Mouse (Mus musculus) heart, embryonic 10.5 days (tissue): ENCODE results near the gene Gm37419. TPM values are rescaled to one million over a fixed set of nuclear protein-coding genes. Genes with fewer than 3 reads are reported as not detected.

Experiments used
- DNase-seq: peaks from one replicate; pipeline ENCODE4 v3.0.0-alpha.2; 2017; ENCODE audit warnings: low spot score
- H3K27ac ChIP-seq: fragments of 300-500 bp; sonication (generic); 2 replicates; pipeline ENCODE4 v1.5.1; 2016; ENCODE audit warnings: mild to moderate bottlenecking
- H3K27me3 ChIP-seq: fragments of 300-500 bp; sonication (generic); 2 replicates; pipeline ENCODE4 v1.6.1; 2016; ENCODE audit warnings: mild to moderate bottlenecking; ENCODE audit not compliant: poor library complexity, insufficient read depth, severe bottlenecking
- H3K36me3 ChIP-seq: fragments of 300-500 bp; sonication (generic); 2 replicates; pipeline ENCODE4 v1.6.1; 2016; ENCODE audit warnings: mild to moderate bottlenecking, moderate library complexity
- H3K4me1 ChIP-seq: fragments of 300-500 bp; sonication (generic); 2 replicates; pipeline ENCODE4 v1.6.1; 2016; ENCODE audit warnings: mild to moderate bottlenecking
- H3K4me3 ChIP-seq: fragments of 300-500 bp; sonication (generic); 2 replicates; pipeline ENCODE4 v1.5.1; 2016; ENCODE audit warnings: mild to moderate bottlenecking, moderate library complexity
- H3K9me3 ChIP-seq: fragments of 300-500 bp; sonication (generic); 2 replicates; pipeline ENCODE4 v1.6.1; 2016; ENCODE audit warnings: mild to moderate bottlenecking, moderate library complexity
- WGBS: fragments of 180-500 bp; shearing (Covaris S2); methylation state at CpG from one replicate; pipeline ENCODE4 v1.1.7; 2016; 5-methylcytosine and 5-hydroxymethylcytosine counted together
- polyA plus RNA-seq: library from polyadenylated mRNA; unstranded; fragments of >200 nt; fragmentation: Nextera tagmentation; extraction: Ambion mirVana; gene quantifications from 2 replicates; pipeline ENCODE4 v1.2.1, GENCODE M21; 2016

Gm37419 gene
- polyA plus RNA-seq, 1 experiment from 2014 or later = not detected

GRCm38 (mm10) chr16:23991846-23992580, 3.7 kb downstream of the Gm37419 start:
- Histone ChIP-seq H3K4me3 (no peak overlapping the region), H3K27me3 (no peaks in the 10 kb centered on the region), H3K36me3 (no peaks in the 10 kb centered on the region), H3K27ac (no peak overlapping the region), H3K4me1 (peaks cover 24% of the 10 kb centered on the region), H3K9me3 (no peaks in the 10 kb centered on the region)
- peak; percentile 66 for DNase-seq
- whole genome bisulfite sequencing = 83% methylated on average over 14 of the region's 14 CpGs

- DNase-seq = peak; percentile 51
- peaks cover 24% of the 10 kb centered on the region for H3K4me1 ChIP-seq
- no peak overlapping the region for H3K4me3 ChIP-seq
- no peaks in the 10 kb centered on the region for H3K36me3 ChIP-seq
- H3K27ac ChIP-seq = peak overlapping the region; percentile 47; the same call in 1 of the 2 replicates
- WGBS = 46% methylated on average over 17 of the region's 17 CpGs
- no peaks in the 10 kb centered on the region for H3K9me3 ChIP-seq
- H3K27me3 ChIP-seq = no peaks in the 10 kb centered on the region
These were observed 5.4 kb downstream of the Gm37419 start for GRCm38 (mm10) chr16:23993351-23994321.

DNA sequence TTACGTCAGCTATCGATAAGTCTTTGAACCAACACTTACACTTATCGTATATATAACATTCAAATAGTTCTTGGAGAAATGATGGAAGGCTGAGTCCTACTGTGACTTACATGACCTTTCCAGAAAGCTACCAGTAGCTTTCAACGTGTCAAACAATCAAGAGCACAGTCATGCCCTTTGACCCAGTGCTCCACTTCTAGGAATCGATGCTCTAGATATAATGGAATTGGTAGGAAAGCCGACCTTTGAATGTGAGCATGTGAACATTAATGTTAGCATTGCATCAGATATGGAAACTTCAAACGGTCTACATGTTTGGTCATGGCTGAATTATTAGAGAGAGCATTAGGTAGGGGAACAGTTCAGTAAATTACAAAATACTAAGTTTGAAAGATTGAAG, 8.1 kb downstream of the Gm37419 start:
- Histone ChIP-seq H3K27ac (no peak overlapping the region), H3K4me1 (peaks cover 14% of the 10 kb centered on the region), H3K27me3 (no peaks in the 10 kb centered on the region), H3K36me3 (no peaks in the 10 kb centered on the region), H3K4me3 (no peak overlapping the region), H3K9me3 (no peaks in the 10 kb centered on the region)
- no peak for DNase-seq
- WGBS = 82% methylated on average over 7 of the region's 7 CpGs

- H3K27ac ChIP-seq = no peak overlapping the region
- no peaks in the 10 kb centered on the region for H3K9me3 ChIP-seq
- DNase-seq = no peak
- H3K4me1 ChIP-seq = peaks cover 10% of the 10 kb centered on the region; the same call in 1 of the 2 replicates
- WGBS = 69% methylated on average over 3 of the region's 3 CpGs
- no peaks in the 10 kb centered on the region for H3K36me3 ChIP-seq
- H3K27me3 ChIP-seq = no peaks in the 10 kb centered on the region
- no peak overlapping the region for H3K4me3 ChIP-seq
These were observed 8.9 kb downstream of the Gm37419 start for GRCm38 (mm10) chr16:23997228-23997627.

DNA sequence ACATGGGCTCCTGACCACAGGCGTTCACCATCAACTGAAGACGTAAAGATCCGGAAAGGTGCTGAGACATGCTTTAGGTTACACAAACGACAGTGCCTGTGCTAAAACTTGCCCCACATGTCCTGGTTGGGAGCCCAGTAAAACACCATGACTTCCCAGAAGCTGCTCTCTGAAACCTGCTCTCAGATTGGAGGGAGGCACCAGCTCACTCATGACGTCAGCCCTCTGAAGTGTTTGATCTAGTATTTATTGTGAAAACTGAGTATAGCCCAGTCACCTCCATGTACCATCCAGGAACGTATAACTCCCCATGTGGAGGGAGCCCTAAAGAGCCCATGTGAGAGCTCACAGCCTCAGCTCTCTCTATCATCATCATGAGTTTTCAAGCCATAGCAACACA, 9.6 kb downstream of the Gm37419 start:
- Histone ChIP-seq H3K9me3 (no peaks in the 10 kb centered on the region), H3K27ac (no peak overlapping the region), H3K4me3 (no peak overlapping the region), H3K36me3 (no peaks in the 10 kb centered on the region), H3K27me3 (no peaks in the 10 kb centered on the region), H3K4me1 (peaks cover 10% of the 10 kb centered on the region; the same call in 1 of the 2 replicates)
- peak; percentile 30 for DNase-seq
- 84% methylated on average over 6 of the region's 6 CpGs for WGBS

DNA sequence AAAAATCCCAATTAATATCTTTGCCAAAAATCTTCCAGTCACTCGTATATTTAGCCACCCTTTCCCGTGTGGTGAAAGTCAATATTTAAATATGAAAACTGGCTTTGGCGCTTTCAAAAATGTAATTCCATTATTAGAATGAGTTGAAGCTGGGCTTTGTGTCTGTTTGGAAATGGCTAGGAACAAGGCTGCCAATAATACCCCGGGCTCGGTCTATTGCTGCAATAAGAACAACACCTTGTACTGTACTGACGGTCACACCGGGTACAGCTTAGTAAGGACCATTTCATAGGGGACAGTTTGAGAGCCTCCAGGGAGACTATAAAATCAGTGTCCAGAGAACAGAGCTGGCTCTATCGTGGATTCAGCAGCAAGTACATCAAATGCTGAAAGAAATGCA, 17.6 kb downstream of the Gm37419 start:
- Histone ChIP-seq H3K36me3 (no peaks in the 10 kb centered on the region), H3K4me1 (no peaks in the 10 kb centered on the region), H3K27me3 (no peaks in the 10 kb centered on the region), H3K27ac (no peak overlapping the region), H3K9me3 (no peaks in the 10 kb centered on the region), H3K4me3 (no peak overlapping the region)
- WGBS = 86% methylated on average over 8 of the region's 8 CpGs
- DNase-seq = no peak

GRCm38 (mm10) chr16:24009891-24010290, 21.6 kb downstream of the Gm37419 start:
- Histone ChIP-seq H3K9me3 (no peaks in the 10 kb centered on the region), H3K4me1 (no peaks in the 10 kb centered on the region; the same call in 1 of the 2 replicates), H3K36me3 (no peaks in the 10 kb centered on the region), H3K27me3 (no peaks in the 10 kb centered on the region), H3K4me3 (no peak overlapping the region), H3K27ac (no peak overlapping the region)
- 88% methylated on average over 2 of the region's 2 CpGs for WGBS
- DNase-seq = no peak

DNA sequence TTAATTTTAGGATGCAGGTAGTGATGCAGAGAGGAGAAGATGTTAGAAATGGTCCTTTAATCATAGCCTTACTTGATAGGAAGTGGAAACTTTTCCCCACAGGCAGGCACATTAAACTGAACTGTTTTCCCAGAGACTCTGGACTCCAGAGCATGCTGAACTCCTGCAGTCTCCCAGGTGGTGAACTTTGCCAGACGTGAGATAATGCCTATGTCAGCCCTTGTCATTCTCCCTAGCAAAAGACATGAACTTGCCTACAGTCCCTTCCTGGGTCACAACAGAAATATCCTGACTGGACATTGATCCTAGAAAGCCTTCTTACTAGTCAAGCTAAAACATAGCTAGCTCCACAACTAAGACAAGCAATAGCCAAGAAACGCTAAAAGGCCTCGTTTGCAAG, 23.0 kb downstream of the Gm37419 start:
- Histone ChIP-seq H3K36me3 (no peaks in the 10 kb centered on the region), H3K4me1 (no peaks in the 10 kb centered on the region; the same call in 1 of the 2 replicates), H3K4me3 (no peak overlapping the region), H3K9me3 (no peaks in the 10 kb centered on the region), H3K27me3 (no peaks in the 10 kb centered on the region), H3K27ac (no peak overlapping the region)
- no peak for DNase-seq
- 61% methylated on average over 3 of the region's 3 CpGs for WGBS

DNA sequence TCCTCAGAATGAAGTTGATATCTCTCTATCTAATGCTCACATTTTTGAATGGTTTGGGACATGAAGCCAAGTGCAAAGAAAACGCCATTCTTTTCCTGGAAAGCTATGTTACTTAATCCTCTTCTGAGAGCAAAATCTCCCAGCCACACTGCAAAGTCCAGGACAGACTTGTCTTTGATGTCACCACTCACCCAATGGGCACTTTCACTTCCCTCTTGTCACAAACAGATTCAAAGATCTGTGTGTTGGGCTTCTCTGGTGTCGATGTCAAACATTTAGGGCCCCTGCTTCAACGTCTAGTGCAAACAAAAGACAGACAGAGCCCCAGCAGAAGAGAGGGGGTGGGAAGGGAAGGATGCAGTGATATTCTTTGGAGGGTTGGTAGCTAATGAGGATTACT, 23.8 kb downstream of the Gm37419 start:
- no peak for DNase-seq
- WGBS = 39% methylated on average over 3 of the region's 3 CpGs
- Histone ChIP-seq H3K4me3 (no peak overlapping the region), H3K9me3 (no peaks in the 10 kb centered on the region), H3K36me3 (no peaks in the 10 kb centered on the region), H3K27me3 (no peaks in the 10 kb centered on the region), H3K4me1 (no peaks in the 10 kb centered on the region; the same call in 1 of the 2 replicates), H3K27ac (no peak overlapping the region)

DNA sequence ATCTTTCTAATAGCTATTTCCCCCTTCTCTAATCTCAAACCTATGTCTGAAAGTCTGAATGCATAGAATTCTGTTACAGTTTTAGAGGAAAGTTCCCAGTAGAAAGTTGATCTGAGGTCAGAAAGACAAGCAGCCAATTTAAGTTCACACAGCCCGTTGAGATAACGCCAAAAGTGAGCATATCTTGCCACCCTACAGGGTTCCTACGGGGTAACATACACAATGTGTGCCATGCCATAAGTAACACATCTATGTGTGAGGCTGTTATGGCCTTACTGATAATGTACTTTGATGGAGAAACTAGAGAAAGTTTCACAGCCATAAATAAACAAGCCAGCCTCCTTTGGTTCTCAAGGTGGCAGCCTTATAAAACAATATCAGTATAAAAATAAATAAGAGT, 26.1 kb downstream of the Gm37419 start:
- Histone ChIP-seq H3K4me1 (no peaks in the 10 kb centered on the region; the same call in 1 of the 2 replicates), H3K27me3 (no peaks in the 10 kb centered on the region), H3K9me3 (no peaks in the 10 kb centered on the region), H3K27ac (no peak overlapping the region), H3K36me3 (no peaks in the 10 kb centered on the region), H3K4me3 (no peak overlapping the region)
- WGBS = 57% methylated on average over 3 of the region's 3 CpGs
- no peak for DNase-seq

DNA sequence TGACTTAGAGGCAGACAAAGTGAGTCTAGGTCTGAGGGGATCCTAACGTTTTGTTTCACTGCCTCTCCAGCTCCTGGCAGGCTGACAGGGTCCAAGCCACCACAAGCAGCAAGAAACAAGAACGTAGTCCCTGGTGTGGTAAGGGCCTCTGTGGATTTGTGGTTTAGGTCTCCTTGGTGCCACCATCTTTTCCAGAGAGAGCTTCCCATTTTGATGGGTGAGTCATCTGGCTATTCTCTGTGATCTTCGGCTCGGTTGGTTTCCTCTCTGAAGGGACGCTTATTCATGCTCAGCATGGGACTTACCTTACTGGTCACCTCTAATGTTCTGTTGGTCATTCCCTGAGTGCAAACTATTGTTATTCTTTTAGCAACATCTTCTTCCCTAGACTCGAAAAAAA, 28.0 kb downstream of the Gm37419 start:
- H3K27ac ChIP-seq = no peak overlapping the region
- H3K4me1 ChIP-seq = no peaks in the 10 kb centered on the region; the same call in 1 of the 2 replicates
- H3K27me3 ChIP-seq = no peaks in the 10 kb centered on the region
- no peak for DNase-seq
- no peaks in the 10 kb centered on the region for H3K36me3 ChIP-seq
- H3K4me3 ChIP-seq = no peak overlapping the region
- 53% methylated on average over 6 of the region's 6 CpGs for WGBS
- H3K9me3 ChIP-seq = no peaks in the 10 kb centered on the region

GRCm38 (mm10) chr16:24016742-24017141, 28.5 kb downstream of the Gm37419 start:
- no peak overlapping the region for H3K27ac ChIP-seq
- H3K4me1 ChIP-seq = no peaks in the 10 kb centered on the region; the same call in 1 of the 2 replicates
- H3K9me3 ChIP-seq = no peaks in the 10 kb centered on the region
- no peaks in the 10 kb centered on the region for H3K27me3 ChIP-seq
- DNase-seq = no peak
- 61% methylated on average over 5 of the region's 5 CpGs for WGBS
- H3K4me3 ChIP-seq = no peak overlapping the region
- H3K36me3 ChIP-seq = no peaks in the 10 kb centered on the region

DNA sequence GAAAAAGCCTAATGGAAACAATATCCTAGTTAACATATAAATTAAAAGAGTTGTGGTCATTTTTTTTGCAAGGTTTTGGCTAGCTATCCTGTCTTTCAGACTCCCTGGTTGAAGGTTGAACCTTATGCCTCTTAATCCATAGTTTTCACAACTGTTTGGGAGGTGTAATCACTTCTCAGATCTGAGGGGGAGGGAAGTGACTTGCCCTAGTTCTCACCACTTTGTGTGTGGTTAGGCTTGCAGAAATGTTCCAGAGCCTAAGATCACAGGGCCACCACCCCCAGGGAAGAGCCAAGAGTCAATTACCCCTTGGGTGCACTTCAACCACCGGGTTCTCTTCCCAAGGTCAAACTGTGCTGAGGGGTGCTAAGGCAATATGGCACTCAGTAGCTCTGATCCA, 33.4 kb downstream of the Gm37419 start:
- Histone ChIP-seq H3K9me3 (no peaks in the 10 kb centered on the region), H3K4me1 (peaks cover 5% of the 10 kb centered on the region; the same call in 1 of the 2 replicates), H3K4me3 (no peak overlapping the region), H3K27me3 (no peaks in the 10 kb centered on the region), H3K27ac (no peak overlapping the region), H3K36me3 (no peaks in the 10 kb centered on the region)
- DNase-seq = no peak
- 42% methylated on average over 1 of the region's 1 CpGs for WGBS
